ENCODE assay signal across 8 mouse cellular contexts in genomic region chrX:140665242-140665810, GRCm38 (mm10). TPM values are rescaled to one million over a fixed set of nuclear protein-coding genes. Genes with fewer than 3 reads are reported as not detected.
DNase-seq lines count a peak whose midpoint lies in the region; ATAC-seq and TF ChIP-seq lines count a peak whose summit lies in the region.

No protein-coding gene starts in this region.

- peak overlapping the region; percentile 45 for H3K4me3 ChIP-seq in forebrain, embryonic 14.5 days (ENCODE audit: low read depth, low read length)
- H3K4me3 ChIP-seq in heart, postnatal 0 days (ENCODE audit: low read depth, low read length), result peak overlapping the region; percentile 64
- H3K4me3 ChIP-seq in lung, embryonic 14.5 days (ENCODE audit: low read depth, low read length), result peak overlapping the region; percentile 52

- no peaks in the 10 kb centered on the region for H3K36me3 ChIP-seq in forebrain, embryonic 14.5 days (ENCODE audit: control insufficient read depth, insufficient read depth, low read length)
- no peaks in the 10 kb centered on the region for H3K36me3 ChIP-seq in heart, postnatal 0 days (replicated peaks; ENCODE audit: control insufficient read depth, insufficient read depth, low read length)
- no peaks in the 10 kb centered on the region for H3K36me3 ChIP-seq in lung, embryonic 14.5 days (ENCODE audit: insufficient read depth)

- peak overlapping the region; percentile 66 for H3K9ac ChIP-seq in forebrain, embryonic 14.5 days (ENCODE audit: low read length)
- peak overlapping the region; percentile 87 for H3K9ac ChIP-seq in heart, postnatal 0 days (replicated peaks; ENCODE audit: low read depth, low read length)
- H3K9ac ChIP-seq in lung, embryonic 14.5 days, result peak overlapping the region; percentile 65

- no peak for TF ChIP-seq EP300 in heart, postnatal 0 days (IDR thresholded peaks at IDR 0.05; ENCODE audit: low read depth)

- 0 out of 2 replicates have a peak overlapping the region, but pooled peaks have one; percentile 5 for H3K27ac ChIP-seq in forebrain, embryonic 14.5 days (ENCODE audit: low read depth, low read length)
- peak overlapping the region; percentile 89 for H3K27ac ChIP-seq in heart, postnatal 0 days (ENCODE audit: low read depth)
- H3K27ac ChIP-seq in lung, embryonic 14.5 days (ENCODE audit: low read depth), result peak overlapping the region; percentile 36; the same call in 1 of the 2 replicates

- TF ChIP-seq CTCF in heart, postnatal 0 days (IDR thresholded peaks at IDR 0.05; ENCODE audit: low read depth), result no peak
- TF ChIP-seq CTCF in lung, embryonic 14.5 days (IDR thresholded peaks at IDR 0.05; ENCODE audit: low read depth), result no peak

- peak overlapping the region; percentile 69 for H3K4me2 ChIP-seq in forebrain, embryonic 14.5 days (ENCODE audit: low read length)
- H3K4me2 ChIP-seq in heart, postnatal 0 days (ENCODE audit: low read depth, low read length), result peak overlapping the region; percentile 64
- H3K4me2 ChIP-seq in lung, embryonic 14.5 days, result peak overlapping the region; percentile 65

- whole genome bisulfite sequencing in forebrain, embryonic 14.5 days, result 44% methylated on average over 33 of the region's 47 CpGs
- WGBS in heart, postnatal 0 days, result 16% methylated on average over 30 of the region's 47 CpGs
- WGBS in lung, embryonic 14.5 days, result 16% methylated on average over 34 of the region's 47 CpGs

- H3K4me1 ChIP-seq in forebrain, embryonic 14.5 days (ENCODE audit: control insufficient read depth, insufficient read depth, low read length), result no peaks in the 10 kb centered on the region
- 0 out of 2 replicates have a peak, but pooled peaks cover 3% of the 10 kb centered on the region for H3K4me1 ChIP-seq in heart, postnatal 0 days (ENCODE audit: control insufficient read depth, insufficient read depth)
- H3K4me1 ChIP-seq in lung, embryonic 14.5 days (ENCODE audit: insufficient read depth), result no peaks in the 10 kb centered on the region

- no peaks in the 10 kb centered on the region for H3K9me3 ChIP-seq in forebrain, embryonic 14.5 days (replicated peaks; ENCODE audit: control insufficient read depth, low read length)
- no peaks in the 10 kb centered on the region for H3K9me3 ChIP-seq in heart, postnatal 0 days (replicated peaks; ENCODE audit: control insufficient read depth, low read length)
- no peaks in the 10 kb centered on the region for H3K9me3 ChIP-seq in lung, embryonic 14.5 days (ENCODE audit: low read depth, low read length)

- DNase-seq in MN1 (ENCODE audit: low spot score), result peak; percentile 34
- DNase-seq in brain, adult 2 months (ENCODE audit: low read depth, low spot score), result peak; percentile 54
- DNase-seq in forebrain, embryonic 14.5 days (ENCODE audit: low spot score), result peak; percentile 20
- DNase-seq in heart, postnatal 0 days (ENCODE audit: low spot score), result no peak
- DNase-seq in kidney, postnatal 25 days, result peak; percentile 39 to 65
- DNase-seq in lung, embryonic 14.5 days, result peak; percentile 51
- peak; percentile 6 for DNase-seq in retina, postnatal 7 days (ENCODE audit: low read depth, low spot score)

- H3K27me3 ChIP-seq in forebrain, embryonic 14.5 days (replicated peaks; ENCODE audit: control insufficient read depth, insufficient read depth, low read length), result peaks cover 9% of the 10 kb centered on the region
- H3K27me3 ChIP-seq in heart, postnatal 0 days (ENCODE audit: control insufficient read depth, insufficient read depth, low read length), result no peaks in the 10 kb centered on the region
- peaks cover 7% of the 10 kb centered on the region; the same call in 1 of the 2 replicates for H3K27me3 ChIP-seq in lung, embryonic 14.5 days (ENCODE audit: insufficient read depth, low read length)

- peak; percentile 59 for ATAC-seq in forebrain, embryonic 14.5 days
- peak; percentile 47 for ATAC-seq in heart, postnatal 0 days (ENCODE audit: insufficient read depth, low read depth)
- peak; percentile 72 for ATAC-seq in lung, embryonic 14.5 days (ENCODE audit: insufficient read depth)
- ATAC-seq in erythroblast, adult 5-6 weeks (replicated peaks; ENCODE audit: low FRiP score, poor library complexity, severe bottlenecking), result no peak

RNA-seq across cellular contexts. Expression of gene Mid2, which starts 0.9 kb away (rescaled TPM):
- polyA plus RNA-seq in forebrain, embryonic 14.5 days (2014; fragmentation: Nextera tagmentation; extraction: Ambion mirVana), result 2.4 and 3.7 TPM in 2 replicates
- total RNA-seq in heart, postnatal 0 days (2014; rRNA removed; ENCODE audit: low replicate concordance), result 19.2 and 55.2 TPM in 2 replicates
- 4.6 and 5.2 TPM in 2 replicates for polyA plus RNA-seq in heart, postnatal 0 days (2015; fragmentation: Nextera tagmentation; extraction: Ambion mirVana)
- polyA plus RNA-seq in lung, embryonic 14.5 days (2014; fragmentation: Nextera tagmentation; extraction: Ambion mirVana), result 8.7 and 9.3 TPM in 2 replicates
- not detected in 2 replicates for total RNA-seq in erythroblast, adult 5-6 weeks (2015; ENCODE audit: low replicate concordance)
- total RNA-seq in erythroblast, adult 5-6 weeks (2017; ENCODE audit: low replicate concordance), result 0.09 TPM in 1 of 2 replicates, not detected in the other

Comparison
In these comparisons a context has a peak if more than half of its experiments do, and no peak if none do; other contexts are left out.
1. H3K27ac ChIP-seq: peak in every context shown above with its lines; median percentile 89 in heart, postnatal 0 days; 36 in lung, embryonic 14.5 days; 5 in forebrain, embryonic 14.5 days.